Mouse (Mus musculus) testis, postnatal 14 days (tissue): ENCODE data around the gene Olfr1356.
"Not testable (repeated sequence)": the region's sequence is repeated elsewhere in the genome, so short reads cannot be mapped to it uniquely, and the experiment has no call there.

Source experiments
- DNase-seq: peaks from one replicate; pipeline ENCODE4 v3.0.0; 2021; ENCODE audit warnings: low spot score

Olfr1356 gene

GRCm38 (mm10) chr10:78852066-78852465 is at the start of gene Olfr1356:
Gene Olfr1356 (minus strand): TSS chr10:78852166.
- DNase-seq = no peak

GRCm38 (mm10) chr10:78875240-78875639 is 23.3 kb upstream of the Olfr1356 start, which contains the start of gene Olfr1355:
Gene Olfr1355 (plus strand): TSS chr10:78875540.
- DNase-seq = no peak

- not testable (repeated sequence) for DNase-seq
Measured at GRCm38 (mm10) chr10:78840456-78840855, 11.5 kb downstream of the Olfr1356 start.

GRCm38 (mm10) chr10:78812358-78813060 is 39.5 kb downstream of the Olfr1356 start:
- DNase-seq = no peak

- DNase-seq = no peak
Measured at GRCm38 (mm10) chr10:78801449-78801848, 50.5 kb downstream of the Olfr1356 start.
